Mouse (Mus musculus) CD4-positive, CD25-positive, alpha-beta regulatory T cell (primary cell): ENCODE measurements around the gene Scgb1b10. TPM values are rescaled to one million over a fixed set of nuclear protein-coding genes. Genes with fewer than 3 reads are reported as not detected.

Source experiments
- polyA plus RNA-seq: library from polyadenylated mRNA; unstranded; fragments of 100-300 nt; shearing (Covaris generic); gene quantifications from one replicate; pipeline ENCODE4 v1.2.1, GENCODE M21; 2017

Gene Scgb1b10
- polyA plus RNA-seq = not detected

GRCm38 (mm10) chr7:32100553-32100952 is at the start of gene Scgb1b10:
Gene Scgb1b10, plus strand, starts transcription at chr7:32100853.

Other genes with a start within 250 kb of the Scgb1b10 start
- not detected for gene Scgb2b11, start 110.3 kb downstream of the Scgb1b10 start, polyA plus RNA-seq
- not detected for gene Scgb1b11, start 122.0 kb downstream of the Scgb1b10 start, polyA plus RNA-seq
- gene Scgb2b12, start 226.4 kb downstream of the Scgb1b10 start, polyA plus RNA-seq = not detected
- not detected for gene Scgb1b12, start 233.3 kb downstream of the Scgb1b10 start, polyA plus RNA-seq